Mouse (Mus musculus) cerebellum, postnatal 10 days (tissue): ENCODE measurements around the gene Ppwd1.
"Not testable (repeated sequence)": the region's sequence is repeated elsewhere in the genome, so short reads cannot be mapped to it uniquely, and the experiment has no call there.

ENCODE experiments used
- DNase-seq, 2 experiments: peaks; one replicate each; pipeline ENCODE4 v3.0.0; 2021; ENCODE audit warnings: mixed read lengths in 2 of 2

Ppwd1 gene

GRCm38 (mm10) chr13:104228384-104229066, at the start of gene Ppwd1, which contains the start of gene Cenpk:
Gene Ppwd1, minus strand, starts transcription at chr13:104228843.
Gene Cenpk, plus strand, starts transcription at chr13:104228611.
- peak; percentile 98 for DNase-seq

DNA sequence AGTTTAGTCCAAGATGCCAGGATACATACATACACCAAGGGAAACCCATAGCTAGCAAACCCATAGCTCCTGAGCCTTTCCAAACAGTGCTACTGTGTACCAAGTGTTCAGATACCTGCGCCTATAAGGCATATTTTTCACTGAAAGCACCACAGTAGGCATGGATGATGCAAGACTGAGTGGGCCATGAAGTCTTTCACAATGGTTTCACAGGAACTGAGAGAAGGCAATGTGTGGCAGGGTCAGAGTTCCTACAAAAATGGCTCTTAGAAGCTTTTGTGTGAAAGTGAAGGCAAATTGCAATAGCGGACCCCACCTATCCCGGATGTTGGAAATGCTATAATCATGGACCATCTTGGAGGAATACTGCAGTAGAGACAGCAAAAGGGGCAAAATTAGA, 30.4 kb upstream of the Ppwd1 start:
- DNase-seq: no peak

DNA sequence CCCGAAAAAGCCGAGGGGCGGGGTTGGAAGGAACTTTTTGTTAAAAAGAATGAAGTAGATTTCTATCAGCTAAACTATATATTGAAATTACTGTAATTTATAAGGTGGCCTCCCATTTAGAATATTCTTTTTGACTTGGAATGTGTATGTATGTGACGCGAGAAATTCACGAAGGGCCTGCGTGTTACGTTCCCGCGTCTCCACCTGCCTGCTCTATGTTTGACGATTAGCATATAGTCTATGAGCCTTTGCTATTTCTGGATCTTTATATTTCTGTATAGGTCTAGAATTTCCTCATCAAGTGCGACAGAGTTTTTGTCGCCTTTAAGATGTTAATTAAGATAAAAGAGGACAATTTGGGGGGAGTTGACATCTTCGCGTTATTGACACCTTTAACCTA, 538 bp upstream of the Ppwd1 start:
- DNase-seq: peak in 1 of 2 experiments; percentile 2

DNA sequence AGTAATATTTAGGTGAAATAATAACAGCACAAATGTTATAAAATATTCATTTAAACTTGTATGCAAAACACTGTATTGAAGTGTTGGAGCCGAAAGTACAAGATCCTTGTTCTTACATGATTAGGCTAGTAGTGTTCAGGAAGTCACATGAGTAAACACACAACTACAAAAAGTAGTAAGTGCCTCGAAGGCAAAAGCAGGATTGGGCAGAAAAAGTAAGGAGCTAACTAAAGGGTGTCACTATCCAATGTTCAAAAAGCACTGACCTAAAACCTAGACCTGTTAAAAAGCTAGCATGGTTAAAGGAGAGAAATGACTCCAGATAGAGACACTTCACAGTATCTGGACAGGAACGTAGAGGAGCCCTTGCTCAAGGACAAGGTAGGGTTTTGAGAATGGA, 1.2 kb downstream of the Ppwd1 start:
- no peak for DNase-seq

GRCm38 (mm10) chr13:104204313-104204712, 24.3 kb downstream of the Ppwd1 start:
- no peak for DNase-seq

DNA sequence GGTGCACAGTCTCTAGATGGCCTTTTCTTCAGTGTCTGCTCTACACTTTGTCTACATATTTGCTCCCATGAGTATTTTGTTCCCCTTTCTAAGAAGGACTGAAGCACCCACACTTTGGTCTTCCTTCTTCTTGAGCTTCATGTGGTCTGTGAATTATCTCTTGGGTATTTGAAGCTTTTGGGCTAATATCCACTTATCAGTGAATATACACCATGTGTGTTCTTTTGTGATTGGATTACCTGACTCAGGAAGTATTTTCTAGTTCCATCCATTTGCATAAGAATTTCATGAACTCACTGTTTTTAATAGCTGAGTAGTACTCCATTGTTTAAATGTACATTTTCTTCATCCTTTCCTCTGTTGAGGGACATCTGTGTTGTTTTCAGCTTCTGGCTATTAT, 32.8 kb downstream of the Ppwd1 start:
- not testable (repeated sequence) for DNase-seq

- no peak for DNase-seq
These were observed 41.3 kb downstream of the Ppwd1 start for GRCm38 (mm10) chr13:104187357-104187756.

GRCm38 (mm10) chr13:104179176-104179888, 49.3 kb downstream of the Ppwd1 start:
- no peak for DNase-seq

- DNase-seq: peak; percentile 98 to 99
These were observed 50.0 kb downstream of the Ppwd1 start, which contains the start of gene Trim23 for GRCm38 (mm10) chr13:104178650-104179121. Gene Trim23, plus strand, starts transcription at chr13:104178797.

DNA sequence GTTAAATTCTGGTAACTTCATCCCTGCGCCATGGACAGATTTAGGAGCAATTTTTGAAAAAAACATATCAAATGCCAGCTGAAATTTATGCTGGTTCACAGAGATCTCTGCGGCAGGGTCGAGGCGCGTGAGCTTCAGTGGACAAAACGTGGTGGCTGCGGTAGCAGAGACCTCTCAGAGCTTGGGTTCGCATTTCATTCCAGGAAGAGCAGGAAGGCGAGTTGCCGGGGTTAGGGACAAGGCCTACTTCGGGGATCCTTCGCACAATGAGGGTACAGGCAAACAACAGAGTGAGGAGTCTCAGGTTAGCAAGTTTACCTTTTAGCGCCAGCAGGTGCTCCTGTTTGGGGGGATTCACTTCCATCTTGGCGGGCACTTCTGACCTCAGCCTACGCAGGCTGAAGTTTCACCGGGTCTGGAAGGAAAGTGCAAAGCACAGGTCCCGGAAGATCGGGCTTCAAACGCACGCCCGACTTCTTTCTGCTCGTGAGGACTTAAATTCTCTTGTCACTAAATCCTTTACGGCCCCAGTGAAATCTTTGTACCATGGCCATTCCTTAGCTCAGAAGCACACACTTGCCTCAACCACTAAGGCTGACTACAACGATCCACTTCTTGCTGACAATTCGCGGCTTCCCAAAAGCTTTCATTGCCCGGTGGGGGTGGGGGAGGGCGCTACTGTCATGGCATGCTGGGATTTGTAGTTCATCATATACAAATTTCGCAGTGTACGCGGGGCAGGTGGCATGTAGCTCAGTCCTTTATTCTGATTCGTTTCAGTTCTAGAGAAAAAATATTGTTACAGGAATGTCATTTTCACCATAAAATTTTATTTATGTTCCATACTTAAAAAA, 50.6 kb downstream of the Ppwd1 start, which contains the start of gene Trappc13:
Trappc13 (minus strand) TSS at position 674 of the 854 bp plus-strand sequence.
- peak; percentile 94 to 95 for DNase-seq

GRCm38 (mm10) chr13:104176874-104177273, 51.8 kb downstream of the Ppwd1 start:
- DNase-seq: no peak

- DNase-seq: no peak
These were observed 56.1 kb downstream of the Ppwd1 start for GRCm38 (mm10) chr13:104172498-104172897.

- DNase-seq: no peak
These were observed 56.9 kb downstream of the Ppwd1 start for GRCm38 (mm10) chr13:104171711-104172110.

GRCm38 (mm10) chr13:104155686-104156085, 73.0 kb downstream of the Ppwd1 start:
- no peak for DNase-seq
